Mouse (Mus musculus): ENCODE results near the gene Rnf43. TPM values are rescaled to one million over a fixed set of nuclear protein-coding genes. Genes with fewer than 3 reads are reported as not detected.
A peak's percentile ranks its signal among the peaks of the same experiment; 100 is the strongest.

Rnf43 gene
- polyA plus RNA-seq, 1 experiment: 0.08 TPM

DNA sequence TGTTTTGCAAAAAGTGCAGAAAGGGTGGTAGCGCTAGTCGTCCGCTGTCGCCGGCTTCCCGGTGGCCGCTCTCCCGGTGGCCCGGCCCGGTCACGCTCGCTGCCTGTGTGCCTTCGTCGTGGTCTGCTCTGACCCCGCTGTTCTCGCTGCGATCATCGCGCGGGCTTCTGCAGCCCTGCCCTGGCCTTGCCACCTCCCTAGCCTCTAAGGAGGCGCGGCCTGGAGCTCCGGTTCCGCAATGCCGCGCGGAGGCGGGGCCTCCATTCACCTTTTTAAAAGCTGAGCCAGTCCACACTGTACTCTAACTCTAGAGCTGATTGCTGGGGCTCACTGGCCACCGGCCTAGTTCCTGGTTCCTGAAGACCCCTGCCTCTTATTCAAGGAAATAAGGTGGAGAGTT lies 23.3 kb upstream of the Rnf43 start:
- no peaks in the 10 kb centered on the region for H3K36me3 ChIP-seq (ENCODE audit: control insufficient read depth)
- TF ChIP-seq GATA1 (IDR thresholded peaks at IDR 0.05; ENCODE audit: low read length) (no peak), TAL1 (IDR thresholded peaks at IDR 0.05; ENCODE audit: low read length) (no peak)
- H3K4me1 ChIP-seq (ENCODE audit: control insufficient read depth): peaks cover 12% of the 10 kb centered on the region
- no peaks in the 10 kb centered on the region for H3K9me3 ChIP-seq (ENCODE audit: control insufficient read depth, low read length)
- H3K4me3 ChIP-seq (replicated peaks): peak overlapping the region; percentile 64
- no peaks in the 10 kb centered on the region for H3K27me3 ChIP-seq (ENCODE audit: control insufficient read depth)

- no peaks in the 10 kb centered on the region for H3K9me3 ChIP-seq (ENCODE audit: control insufficient read depth, low read length)
- H3K4me3 ChIP-seq (replicated peaks): no peak overlapping the region
- H3K36me3 ChIP-seq (ENCODE audit: control insufficient read depth): no peaks in the 10 kb centered on the region
- peaks cover 14% of the 10 kb centered on the region for H3K4me1 ChIP-seq (ENCODE audit: control insufficient read depth)
- H3K27me3 ChIP-seq (ENCODE audit: control insufficient read depth): no peaks in the 10 kb centered on the region
- no peak for TF ChIP-seq GATA1 (IDR thresholded peaks at IDR 0.05; ENCODE audit: low read length)
- TF ChIP-seq TAL1 (IDR thresholded peaks at IDR 0.05; ENCODE audit: low read length): no peak
Observed at GRCm38 (mm10) chr11:87642865-87643264, 19.7 kb upstream of the Rnf43 start.

- no peaks in the 10 kb centered on the region for H3K36me3 ChIP-seq (ENCODE audit: control insufficient read depth)
- no peak for TF ChIP-seq TAL1 (IDR thresholded peaks at IDR 0.05; ENCODE audit: low read length)
- TF ChIP-seq GATA1 (IDR thresholded peaks at IDR 0.05; ENCODE audit: low read length): no peak
- H3K27me3 ChIP-seq (ENCODE audit: control insufficient read depth): no peaks in the 10 kb centered on the region
- H3K4me3 ChIP-seq (replicated peaks): no peak overlapping the region
- H3K9me3 ChIP-seq (ENCODE audit: control insufficient read depth, low read length): no peaks in the 10 kb centered on the region
- no peaks in the 10 kb centered on the region; the same call in 1 of the 2 replicates for H3K4me1 ChIP-seq (ENCODE audit: control insufficient read depth)
Observed at GRCm38 (mm10) chr11:87654693-87655092, 7.8 kb upstream of the Rnf43 start.

- H3K27me3 ChIP-seq (ENCODE audit: control insufficient read depth): peaks cover 16% of the 10 kb centered on the region
- peaks cover 8% of the 10 kb centered on the region for H3K4me1 ChIP-seq (ENCODE audit: control insufficient read depth)
- no peaks in the 10 kb centered on the region for H3K9me3 ChIP-seq (ENCODE audit: control insufficient read depth, low read length)
- no peak overlapping the region for H3K4me3 ChIP-seq (replicated peaks)
- H3K36me3 ChIP-seq (ENCODE audit: control insufficient read depth): no peaks in the 10 kb centered on the region
- TF ChIP-seq GATA1 (IDR thresholded peaks at IDR 0.05; ENCODE audit: low read length): no peak
- TF ChIP-seq TAL1 (IDR thresholded peaks at IDR 0.05; ENCODE audit: low read length): no peak
Observed at GRCm38 (mm10) chr11:87659216-87659615, 3.3 kb upstream of the Rnf43 start.

- peaks cover 12% of the 10 kb centered on the region for H3K4me1 ChIP-seq (ENCODE audit: control insufficient read depth)
- no peaks in the 10 kb centered on the region for H3K9me3 ChIP-seq (ENCODE audit: control insufficient read depth, low read length)
- TF ChIP-seq TAL1 (IDR thresholded peaks at IDR 0.05; ENCODE audit: low read length): no peak
- TF ChIP-seq GATA1 (IDR thresholded peaks at IDR 0.05; ENCODE audit: low read length): no peak
- peak overlapping the region; percentile 48 for H3K4me3 ChIP-seq (replicated peaks)
- no peaks in the 10 kb centered on the region for H3K36me3 ChIP-seq (ENCODE audit: control insufficient read depth)
- peaks cover 21% of the 10 kb centered on the region for H3K27me3 ChIP-seq (ENCODE audit: control insufficient read depth)
Observed at GRCm38 (mm10) chr11:87662822-87663221, 300 bp downstream of the Rnf43 start.

- Histone ChIP-seq H3K36me3 (ENCODE audit: control insufficient read depth) (no peaks in the 10 kb centered on the region), H3K4me3 (replicated peaks) (peak overlapping the region; percentile 42), H3K27me3 (ENCODE audit: control insufficient read depth) (peaks cover 21% of the 10 kb centered on the region), H3K4me1 (ENCODE audit: control insufficient read depth) (peaks cover 12% of the 10 kb centered on the region), H3K9me3 (ENCODE audit: control insufficient read depth, low read length) (no peaks in the 10 kb centered on the region)
- TF ChIP-seq GATA1 (IDR thresholded peaks at IDR 0.05; ENCODE audit: low read length) (no peak), TAL1 (IDR thresholded peaks at IDR 0.05; ENCODE audit: low read length) (no peak)
Observed at GRCm38 (mm10) chr11:87663948-87664347, 1.4 kb downstream of the Rnf43 start.

GRCm38 (mm10) chr11:87664521-87664920 lies 2.0 kb downstream of the Rnf43 start:
- Histone ChIP-seq H3K9me3 (ENCODE audit: control insufficient read depth, low read length) (no peaks in the 10 kb centered on the region), H3K36me3 (ENCODE audit: control insufficient read depth) (no peaks in the 10 kb centered on the region), H3K27me3 (ENCODE audit: control insufficient read depth) (peaks cover 21% of the 10 kb centered on the region), H3K4me3 (replicated peaks) (peak overlapping the region; percentile 42), H3K4me1 (ENCODE audit: control insufficient read depth) (peaks cover 12% of the 10 kb centered on the region)
- TF ChIP-seq TAL1 (IDR thresholded peaks at IDR 0.05; ENCODE audit: low read length): no peak
- TF ChIP-seq GATA1 (IDR thresholded peaks at IDR 0.05; ENCODE audit: low read length): no peak

- H3K9me3 ChIP-seq (ENCODE audit: control insufficient read depth, low read length): no peaks in the 10 kb centered on the region
- H3K4me3 ChIP-seq (replicated peaks): no peak overlapping the region
- no peaks in the 10 kb centered on the region for H3K36me3 ChIP-seq (ENCODE audit: control insufficient read depth)
- TF ChIP-seq TAL1 (IDR thresholded peaks at IDR 0.05; ENCODE audit: low read length) (no peak), GATA1 (IDR thresholded peaks at IDR 0.05; ENCODE audit: low read length) (no peak)
- H3K4me1 ChIP-seq (ENCODE audit: control insufficient read depth): peaks cover 12% of the 10 kb centered on the region
- peaks cover 21% of the 10 kb centered on the region for H3K27me3 ChIP-seq (ENCODE audit: control insufficient read depth)
Observed at GRCm38 (mm10) chr11:87665224-87665623, 2.7 kb downstream of the Rnf43 start.

GRCm38 (mm10) chr11:87665658-87666057 lies 3.1 kb downstream of the Rnf43 start:
- Histone ChIP-seq H3K9me3 (ENCODE audit: control insufficient read depth, low read length) (no peaks in the 10 kb centered on the region), H3K36me3 (ENCODE audit: control insufficient read depth) (no peaks in the 10 kb centered on the region), H3K4me1 (ENCODE audit: control insufficient read depth) (peaks cover 12% of the 10 kb centered on the region), H3K27me3 (ENCODE audit: control insufficient read depth) (peaks cover 21% of the 10 kb centered on the region), H3K4me3 (replicated peaks) (no peak overlapping the region)
- TF ChIP-seq TAL1 (IDR thresholded peaks at IDR 0.05; ENCODE audit: low read length) (no peak), GATA1 (IDR thresholded peaks at IDR 0.05; ENCODE audit: low read length) (no peak)
